8 mouse cellular contexts compared by ENCODE assay signal in genomic region chr5:34514218-34514566, GRCm38 (mm10). TPM values are rescaled to one million over a fixed set of nuclear protein-coding genes. Genes with fewer than 3 reads are reported as not detected.
DNase-seq lines count a peak whose midpoint lies in the region; ATAC-seq and TF ChIP-seq lines count a peak whose summit lies in the region.

No protein-coding gene starts in this region.

- DNase-seq in layer of hippocampus, adult 2 months (ENCODE audit: low spot score in 2 of 2) = no peak
- DNase-seq in layer of hippocampus, adult 9-10 months (ENCODE audit: low spot score) = no peak
- no peak for DNase-seq in retina, postnatal 1 day
- no peak for DNase-seq in cerebellum, adult 18-20 months
- DNase-seq in MN1 (ENCODE audit: low spot score) = no peak

- ATAC-seq in embryonic facial prominence, embryonic 13.5 days (ENCODE audit: insufficient number of reproducible peaks, insufficient read depth, low FRiP score, low TSS enrichment, low read depth) = no peak
- peak; percentile 68 for ATAC-seq in intestine, embryonic 16.5 days
- ATAC-seq in monocyte, adult 5-6 weeks (replicated peaks; ENCODE audit: insufficient number of reproducible peaks, low FRiP score, low TSS enrichment, poor library complexity, severe bottlenecking) = peak; percentile 45

- peaks cover 16% of the 10 kb centered on the region for H3K4me1 ChIP-seq in embryonic facial prominence, embryonic 13.5 days
- H3K4me1 ChIP-seq in intestine, embryonic 16.5 days (ENCODE audit: control insufficient read depth, insufficient read depth, low read length) = peaks cover 4% of the 10 kb centered on the region; the same call in 1 of the 2 replicates

- no peaks in the 10 kb centered on the region for H3K36me3 ChIP-seq in embryonic facial prominence, embryonic 13.5 days
- no peaks in the 10 kb centered on the region for H3K36me3 ChIP-seq in intestine, embryonic 16.5 days (ENCODE audit: control insufficient read depth, insufficient read depth, low read length)

- no peaks in the 10 kb centered on the region for H3K9me3 ChIP-seq in embryonic facial prominence, embryonic 13.5 days
- H3K9me3 ChIP-seq in intestine, embryonic 16.5 days (ENCODE audit: control insufficient read depth, low read length) = no peaks in the 10 kb centered on the region

- peak overlapping the region; percentile 85 for H3K27ac ChIP-seq in layer of hippocampus, adult 2 months
- H3K27ac ChIP-seq in embryonic facial prominence, embryonic 13.5 days = no peak overlapping the region
- H3K27ac ChIP-seq in intestine, embryonic 16.5 days (ENCODE audit: low read length) = no peak overlapping the region

- TF ChIP-seq CTCF in layer of hippocampus, adult 2 months (conservative IDR thresholded peaks at IDR 0.05) = no peak

- H3K9ac ChIP-seq in embryonic facial prominence, embryonic 13.5 days = 0 out of 2 replicates have a peak overlapping the region, but pooled peaks have one; percentile 2
- peak overlapping the region; percentile 86 for H3K9ac ChIP-seq in intestine, embryonic 16.5 days (ENCODE audit: low read depth, low read length)

- WGBS in embryonic facial prominence, embryonic 13.5 days = 24% methylated on average over 7 of the region's 7 CpGs
- WGBS in intestine, embryonic 16.5 days = 17% methylated on average over 7 of the region's 7 CpGs

- H3K27me3 ChIP-seq in embryonic facial prominence, embryonic 13.5 days = peaks cover 11% of the 10 kb centered on the region; the same call in 1 of the 2 replicates
- H3K27me3 ChIP-seq in intestine, embryonic 16.5 days (replicated peaks; ENCODE audit: control insufficient read depth, insufficient read depth, low read length) = no peaks in the 10 kb centered on the region

- H3K4me2 ChIP-seq in embryonic facial prominence, embryonic 13.5 days = peak overlapping the region; percentile 95
- H3K4me2 ChIP-seq in intestine, embryonic 16.5 days (ENCODE audit: low read depth, low read length) = peak overlapping the region; percentile 85

- H3K4me3 ChIP-seq in layer of hippocampus, adult 2 months = peak overlapping the region; percentile 87
- H3K4me3 ChIP-seq in embryonic facial prominence, embryonic 13.5 days = peak overlapping the region; percentile 74
- peak overlapping the region; percentile 74 for H3K4me3 ChIP-seq in intestine, embryonic 16.5 days (ENCODE audit: low read length)

RNA-seq across cellular contexts. Expression of gene Tnip2, which starts 0.4 kb away (rescaled TPM):
- total RNA-seq in layer of hippocampus, adult 2 months (2021) = 10 to 100 TPM; 29.9 to 30.9 TPM
- polyA plus RNA-seq in embryonic facial prominence, embryonic 13.5 days (2015; fragmentation: Nextera tagmentation; extraction: Ambion mirVana) = 24.6 and 25.2 TPM in 2 replicates
- 15.8 and 17.1 TPM in 2 replicates for polyA plus RNA-seq in intestine, embryonic 16.5 days (2015; fragmentation: Nextera tagmentation; extraction: Ambion mirVana)
- total RNA-seq in monocyte, adult 5-6 weeks (2017) = 62.3 to 78.2 TPM (median 78.0 TPM) in 3 replicates

RNA-seq across cellular contexts. Expression of gene Sh3bp2, which starts 11.4 kb away (rescaled TPM):
- total RNA-seq in layer of hippocampus, adult 2 months (2021) = 1 to 10 TPM; 3.3 to 6.6 TPM
- polyA plus RNA-seq in embryonic facial prominence, embryonic 13.5 days (2015; fragmentation: Nextera tagmentation; extraction: Ambion mirVana) = 8.3 and 13.9 TPM in 2 replicates
- polyA plus RNA-seq in intestine, embryonic 16.5 days (2015; fragmentation: Nextera tagmentation; extraction: Ambion mirVana) = 3.4 and 3.7 TPM in 2 replicates
- total RNA-seq in monocyte, adult 5-6 weeks (2017) = 80.1 to 108 TPM (median 88.7 TPM) in 3 replicates

RNA-seq across cellular contexts. Expression of gene Add1, which starts 59.3 kb away (rescaled TPM):
- 100 to 1,000 TPM; 444 to 448 TPM for total RNA-seq in layer of hippocampus, adult 2 months (2021)
- polyA plus RNA-seq in embryonic facial prominence, embryonic 13.5 days (2015; fragmentation: Nextera tagmentation; extraction: Ambion mirVana) = 196 and 208 TPM in 2 replicates
- polyA plus RNA-seq in intestine, embryonic 16.5 days (2015; fragmentation: Nextera tagmentation; extraction: Ambion mirVana) = 138 and 143 TPM in 2 replicates
- total RNA-seq in monocyte, adult 5-6 weeks (2017) = 174 to 248 TPM (median 209 TPM) in 3 replicates

Comparison
In these comparisons a context has a peak if more than half of its experiments do, and no peak if none do; other contexts are left out.
1. RNA of gene Sh3bp2, which starts 11.4 kb away (total RNA-seq): 80.1 to 108 TPM in monocyte, adult 5-6 weeks; 3.3 to 6.6 TPM in layer of hippocampus, adult 2 months; every median in the first group is over 10 times any median in the second.
2. Peak in every context shown above with its lines, with median percentiles within 50 percentile points of each other: H3K4me3 ChIP-seq.